In genomic region chr7:29318115-29318911, GRCm38 (mm10) we compare ENCODE assay signal across 8 mouse cellular contexts. TPM values are rescaled to one million over a fixed set of nuclear protein-coding genes. Genes with fewer than 3 reads are reported as not detected.
DNase-seq lines count a peak whose midpoint lies in the region; ATAC-seq lines count a peak whose summit lies in the region.

No protein-coding gene starts in this region.

- peak overlapping the region; percentile 53 for H3K4me2 ChIP-seq in embryonic facial prominence, embryonic 14.5 days (ENCODE audit: low read depth, low read length)
- peak overlapping the region; percentile 43 for H3K4me2 ChIP-seq in hindbrain, embryonic 13.5 days
- H3K4me2 ChIP-seq in lung, embryonic 15.5 days, result peak overlapping the region; percentile 47

- 8% methylated on average over 15 of the region's 18 CpGs for WGBS in embryonic facial prominence, embryonic 14.5 days
- WGBS in hindbrain, embryonic 13.5 days, result 2% methylated on average over 18 of the region's 18 CpGs
- 5% methylated on average over 18 of the region's 18 CpGs for WGBS in lung, embryonic 15.5 days

- DNase-seq in layer of hippocampus, postnatal 10 days (ENCODE audit: low spot score in 2 of 2), result peak; percentile 65 to 68
- DNase-seq in layer of hippocampus, adult 8-10 months (ENCODE audit: low spot score in 2 of 2), result no peak
- peak; percentile 72 for DNase-seq in embryonic facial prominence, embryonic 14.5 days (ENCODE audit: low spot score)
- peak; percentile 80 for DNase-seq in retina, postnatal 1 day
- no peak for DNase-seq in spleen, adult 12 weeks (ENCODE audit: low spot score)
- no peak for DNase-seq in adrenal gland, postnatal 10 days

- peak overlapping the region; percentile 87 for H3K27ac ChIP-seq in embryonic facial prominence, embryonic 14.5 days (replicated peaks; ENCODE audit: low read depth, low read length)
- peak overlapping the region; percentile 99 for H3K27ac ChIP-seq in hindbrain, embryonic 13.5 days
- peak overlapping the region; percentile 94 for H3K27ac ChIP-seq in lung, embryonic 15.5 days

- peak overlapping the region; percentile 19 for H3K4me3 ChIP-seq in embryonic facial prominence, embryonic 14.5 days (ENCODE audit: low read depth, low read length)
- peak overlapping the region; percentile 12 for H3K4me3 ChIP-seq in hindbrain, embryonic 13.5 days
- peak overlapping the region; percentile 30 for H3K4me3 ChIP-seq in lung, embryonic 15.5 days

- H3K36me3 ChIP-seq in embryonic facial prominence, embryonic 14.5 days (ENCODE audit: control insufficient read depth, insufficient read depth, low read length), result peaks cover 21% of the 10 kb centered on the region
- H3K36me3 ChIP-seq in hindbrain, embryonic 13.5 days, result peaks cover 30% of the 10 kb centered on the region
- no peaks in the 10 kb centered on the region for H3K36me3 ChIP-seq in lung, embryonic 15.5 days

- ATAC-seq in embryonic facial prominence, embryonic 14.5 days (ENCODE audit: low read depth), result peak; percentile 9
- peak; percentile 8; the same call in 1 of the 2 replicates for ATAC-seq in hindbrain, embryonic 13.5 days (ENCODE audit: low FRiP score)
- peak; percentile 56 for ATAC-seq in lung, embryonic 15.5 days (ENCODE audit: borderline replicate concordance, extremely low read depth, low FRiP score, low TSS enrichment)

- peaks cover 56% of the 10 kb centered on the region for H3K4me1 ChIP-seq in embryonic facial prominence, embryonic 14.5 days (ENCODE audit: control insufficient read depth, insufficient read depth, low read length)
- H3K4me1 ChIP-seq in hindbrain, embryonic 13.5 days (replicated peaks), result peaks cover 86% of the 10 kb centered on the region
- peaks cover 63% of the 10 kb centered on the region for H3K4me1 ChIP-seq in lung, embryonic 15.5 days

- H3K9ac ChIP-seq in embryonic facial prominence, embryonic 14.5 days (ENCODE audit: low read depth, low read length), result peak overlapping the region; percentile 51
- peak overlapping the region; percentile 66 for H3K9ac ChIP-seq in hindbrain, embryonic 13.5 days
- peak overlapping the region; percentile 13; the same call in 1 of the 2 replicates for H3K9ac ChIP-seq in lung, embryonic 15.5 days

- H3K27me3 ChIP-seq in embryonic facial prominence, embryonic 14.5 days (replicated peaks; ENCODE audit: control insufficient read depth, insufficient read depth, low read length), result no peaks in the 10 kb centered on the region
- H3K27me3 ChIP-seq in hindbrain, embryonic 13.5 days, result no peaks in the 10 kb centered on the region
- H3K27me3 ChIP-seq in lung, embryonic 15.5 days, result no peaks in the 10 kb centered on the region

- no peaks in the 10 kb centered on the region for H3K9me3 ChIP-seq in embryonic facial prominence, embryonic 14.5 days (ENCODE audit: control insufficient read depth, low read length)
- H3K9me3 ChIP-seq in hindbrain, embryonic 13.5 days, result no peaks in the 10 kb centered on the region
- no peaks in the 10 kb centered on the region for H3K9me3 ChIP-seq in lung, embryonic 15.5 days

RNA-seq across cellular contexts. Expression of gene Dpf1, which starts 14.6 kb away (rescaled TPM):
- 100 to 1,000 TPM; 129 to 138 TPM for total RNA-seq in layer of hippocampus, postnatal 10 days (2021)
- total RNA-seq in layer of hippocampus, adult 8-10 months (2022), result 100 to 1,000 TPM in 2 of 4 experiments, 10 to 100 TPM in 2; 91.6 to 116 (median 104) TPM
- polyA plus RNA-seq in embryonic facial prominence, embryonic 14.5 days (2014; fragmentation: Nextera tagmentation; extraction: Ambion mirVana), result 11.4 TPM in 2 replicates
- 187 and 197 TPM in 2 replicates for polyA plus RNA-seq in hindbrain, embryonic 13.5 days (2015; fragmentation: Nextera tagmentation; extraction: Ambion mirVana)
- 12.8 and 13.7 TPM in 2 replicates for polyA plus RNA-seq in lung, embryonic 15.5 days (2015; fragmentation: Nextera tagmentation; extraction: Ambion mirVana)
- total RNA-seq in adrenal gland, postnatal 10 days (2021), result 1 to 10 TPM; 1.4 to 2.6 TPM

RNA-seq across cellular contexts. Expression of gene Ppp1r14a, which starts 29.2 kb away (rescaled TPM):
- total RNA-seq in layer of hippocampus, postnatal 10 days (2021), result 1 to 10 TPM; 2.0 to 3.2 TPM
- total RNA-seq in layer of hippocampus, adult 8-10 months (2022), result 10 to 100 TPM; 25.8 to 40.8 (median 33.5) TPM
- polyA plus RNA-seq in embryonic facial prominence, embryonic 14.5 days (2014; fragmentation: Nextera tagmentation; extraction: Ambion mirVana), result 11.6 and 13.8 TPM in 2 replicates
- polyA plus RNA-seq in hindbrain, embryonic 13.5 days (2015; fragmentation: Nextera tagmentation; extraction: Ambion mirVana), result 8.6 and 13.1 TPM in 2 replicates
- 148 and 159 TPM in 2 replicates for polyA plus RNA-seq in lung, embryonic 15.5 days (2015; fragmentation: Nextera tagmentation; extraction: Ambion mirVana)
- 10 to 100 TPM; 13.8 to 14.3 TPM for total RNA-seq in adrenal gland, postnatal 10 days (2021)

RNA-seq across cellular contexts. Expression of gene Spint2, which starts 36.6 kb away (rescaled TPM):
- 10 to 100 TPM; 25.3 to 31.0 TPM for total RNA-seq in layer of hippocampus, postnatal 10 days (2021)
- 10 to 100 TPM; 22.3 to 30.6 (median 25.9) TPM for total RNA-seq in layer of hippocampus, adult 8-10 months (2022)
- 116 and 120 TPM in 2 replicates for polyA plus RNA-seq in embryonic facial prominence, embryonic 14.5 days (2014; fragmentation: Nextera tagmentation; extraction: Ambion mirVana)
- polyA plus RNA-seq in hindbrain, embryonic 13.5 days (2015; fragmentation: Nextera tagmentation; extraction: Ambion mirVana), result 42.4 and 44.0 TPM in 2 replicates
- polyA plus RNA-seq in lung, embryonic 15.5 days (2015; fragmentation: Nextera tagmentation; extraction: Ambion mirVana), result 325 and 332 TPM in 2 replicates
- total RNA-seq in adrenal gland, postnatal 10 days (2021), result 10 to 100 TPM; 33.2 to 36.6 TPM

Comparison
In these comparisons a context has a peak if more than half of its experiments do, and no peak if none do; other contexts are left out.
1. DNase-seq: peak in layer of hippocampus, postnatal 10 days (2 of 2), embryonic facial prominence, embryonic 14.5 days (single experiment) and retina, postnatal 1 day (single experiment); none in layer of hippocampus, adult 8-10 months (0 of 2), spleen, adult 12 weeks (single experiment) and adrenal gland, postnatal 10 days (single experiment).
2. H3K9ac ChIP-seq: peak in every context shown above with its lines; median percentile 66 in hindbrain, embryonic 13.5 days; 51 in embryonic facial prominence, embryonic 14.5 days; 13 in lung, embryonic 15.5 days.
3. RNA of gene Dpf1, which starts 14.6 kb away (total RNA-seq): 129 to 138 TPM in layer of hippocampus, postnatal 10 days and 91.6 to 116 TPM in layer of hippocampus, adult 8-10 months; 1.4 to 2.6 TPM in adrenal gland, postnatal 10 days; every median in the first group is over 10 times any median in the second.
4. Peak in every context shown above with its lines, with median percentiles within 50 percentile points of each other: ATAC-seq, H3K27ac ChIP-seq, H3K4me2 ChIP-seq and H3K4me3 ChIP-seq.